Mouse (Mus musculus) hematopoietic multipotent progenitor cell, adult 10-12 weeks (in vitro differentiated cells): ENCODE results near the gene Tsga8. TPM values are rescaled to one million over a fixed set of nuclear protein-coding genes. Genes with fewer than 3 reads are reported as not detected.

Experiments used
- polyA plus RNA-seq: library from polyadenylated mRNA; stranded (reverse); fragments of >175 nt; gene quantifications from 2 replicates; pipeline ENCODE4 v1.2.3, GENCODE M21; 2012; ENCODE audit warnings: low replicate concordance

Gene Tsga8
- polyA plus RNA-seq, result not detected in 2 replicates

DNA sequence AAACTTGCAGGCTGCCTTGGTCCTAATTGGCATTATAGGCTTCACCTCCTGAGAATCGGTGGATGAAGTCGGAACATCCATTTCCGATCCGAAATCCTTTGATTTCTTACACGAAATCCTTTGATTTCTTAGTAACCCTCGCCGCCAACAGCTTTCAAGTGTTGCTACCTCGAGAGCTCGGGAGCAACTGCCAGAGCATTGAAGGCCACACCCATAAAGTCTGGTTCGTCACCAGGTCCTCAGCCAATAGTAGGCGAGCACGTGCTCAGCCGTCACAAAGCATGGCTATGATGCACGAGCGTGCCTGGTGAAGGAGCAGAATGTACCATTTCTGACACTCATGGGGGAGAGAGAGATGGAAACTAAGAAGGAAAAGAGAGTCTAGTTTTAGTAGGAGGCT is at the start of gene Tsga8:
Gene Tsga8, minus strand, starts transcription at position 327 of the 400 bp plus-strand sequence.

